Mouse (Mus musculus) liver, embryonic 14.5 days (tissue): ENCODE results near the gene Nphp3. TPM values are rescaled to one million over a fixed set of nuclear protein-coding genes. Genes with fewer than 3 reads are reported as not detected.

Source experiments
- ATAC-seq: fragments of 200-750 bp; cut with Nextera tagmentation; 2 replicates; pipeline ENCODE4 v1.8.0; 2017; ENCODE audit warnings: moderate number of reproducible peaks, mild to moderate bottlenecking, moderate library complexity; ENCODE audit not compliant: insufficient read depth
- DNase-seq, 3 experiments: peaks; one replicate each; pipeline ENCODE4 v3.0.0-alpha.2; 2012 to 2013; ENCODE audit warnings: low read depth in 3 of 3, low spot score in 3 of 3
- H3K27ac ChIP-seq: fragments of 300-500 bp; sonication (generic); 2 replicates; pipeline ENCODE4 v1.5.1; 2014; ENCODE audit warnings: moderate library complexity, mild to moderate bottlenecking, control low read depth, inconsistent platforms
- H3K27me3 ChIP-seq: fragments of 300-500 bp; sonication (generic); 2 replicates; pipeline ENCODE4 v1.6.1; 2014; ENCODE audit warnings: mild to moderate bottlenecking, low read length, moderate library complexity; ENCODE audit not compliant: control insufficient read depth, insufficient read depth
- H3K36me3 ChIP-seq: fragments of 300-500 bp; sonication (generic); replicated peaks from 2 replicates; pipeline ENCODE4 v1.6.1; 2014; ENCODE audit warnings: low read depth; ENCODE audit not compliant: control insufficient read depth, insufficient read depth
- H3K4me1 ChIP-seq, 2 experiments: fragments of 200-500 bp in 1 of 2; fragments of 300-500 bp in 1 of 2; sonication (generic) in 1 of 2; replicated peaks; 2 replicates each; pipeline ENCODE4 v1.6.1; 2012 to 2014; ENCODE audit warnings: antibody characterized with exemption in 1 of 2, inconsistent platforms in 1 of 2, low read length in 1 of 2; ENCODE audit not compliant: control insufficient read depth in 2 of 2, insufficient read depth in 2 of 2
- H3K4me2 ChIP-seq: fragments of 300-500 bp; sonication (generic); 2 replicates; pipeline ENCODE4 v1.6.1; 2014; ENCODE audit warnings: low read depth, mild to moderate bottlenecking, control low read depth, moderate library complexity
- H3K4me3 ChIP-seq, 2 experiments: fragments of 200-500 bp in 1 of 2; fragments of 300-500 bp in 1 of 2; sonication (generic) in 1 of 2; 2 replicates each; pipeline ENCODE4 v1.5.1; 2012 to 2014; ENCODE audit warnings: low read depth in 2 of 2, low read length in 2 of 2, mild to moderate bottlenecking in 2 of 2, control low read depth in 1 of 2, inconsistent platforms in 1 of 2, moderate library complexity in 1 of 2; ENCODE audit not compliant: insufficient read depth in 1 of 2
- H3K9ac ChIP-seq: fragments of 300-500 bp; sonication (generic); replicated peaks from 2 replicates; pipeline ENCODE4 v1.6.1; 2014; ENCODE audit warnings: mild to moderate bottlenecking, control low read depth, moderate library complexity
- H3K9me3 ChIP-seq: fragments of 300-500 bp; sonication (generic); 2 replicates; pipeline ENCODE4 v1.6.1; 2016; ENCODE audit warnings: low read length, mixed read lengths; ENCODE audit not compliant: control insufficient read depth
- CTCF ChIP-seq: IDR thresholded peaks from 2 replicates; pipeline ENCODE4 v1.5.1; 2016; ENCODE audit warnings: antibody characterized with exemption, low read depth, control low read depth
- EP300 ChIP-seq: IDR thresholded peaks from 2 replicates; pipeline ENCODE4 v1.6.1; 2016; ENCODE audit warnings: antibody characterized with exemption, low read depth
- WGBS: fragments of 180-500 bp; shearing (Covaris S2); extraction: QIAGEN DNeasy Blood & Tissue Kit; methylation state at CpG from one replicate; pipeline ENCODE4 v1.1.7; 2014; ENCODE audit not compliant: insufficient replicate concordance; 5-methylcytosine and 5-hydroxymethylcytosine counted together
- polyA plus RNA-seq, 2 experiments: library from polyadenylated mRNA; depleted of rRNA in 1 of 2; stranded (reverse) in 1 of 2; unstranded in 1 of 2; fragments of >200 nt; fragmentation: Nextera tagmentation in 1 of 2; extraction: Ambion mirVana in 1 of 2; gene quantifications; 2 replicates each; pipeline versions ENCODE4 v1.2.1 to v1.2.3; 2012 to 2014

Nphp3 gene
- polyA plus RNA-seq, 2 experiments: 0.74 to 2.7 TPM

DNA sequence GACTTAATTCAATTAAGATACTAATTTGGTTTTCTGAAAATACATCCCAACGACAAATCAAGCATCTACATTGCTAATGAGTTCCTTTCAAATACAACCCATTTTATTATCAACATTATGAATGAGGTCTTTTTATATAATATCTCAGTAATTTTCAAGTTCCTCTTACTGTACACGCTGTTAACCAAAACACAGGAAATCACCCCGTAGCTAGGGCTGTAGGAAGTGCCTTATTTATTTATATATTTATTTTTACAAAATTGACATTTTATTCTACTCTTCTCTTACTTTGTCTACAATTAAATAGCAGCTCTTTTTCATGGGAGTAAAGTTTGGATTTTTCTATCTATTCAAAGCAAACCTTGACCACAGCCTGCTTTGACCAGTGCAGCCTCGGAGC is 37.4 kb downstream of the Nphp3 start:
- no peak overlapping the region for H3K4me2 ChIP-seq
- WGBS: 35% methylated on average over 4 of the region's 4 CpGs
- no peaks in the 10 kb centered on the region for H3K9me3 ChIP-seq
- no peak overlapping the region for H3K4me3 ChIP-seq
- no peak overlapping the region for H3K27ac ChIP-seq
- H3K36me3 ChIP-seq: no peaks in the 10 kb centered on the region
- ATAC-seq: no peak
- peaks cover 0 to 3% of the 10 kb centered on the region in 2 experiments; a peak in 2 of 4 replicates for H3K4me1 ChIP-seq
- TF ChIP-seq EP300: no peak
- no peaks in the 10 kb centered on the region for H3K27me3 ChIP-seq
- DNase-seq: no peak
- no peak overlapping the region for H3K9ac ChIP-seq

DNA sequence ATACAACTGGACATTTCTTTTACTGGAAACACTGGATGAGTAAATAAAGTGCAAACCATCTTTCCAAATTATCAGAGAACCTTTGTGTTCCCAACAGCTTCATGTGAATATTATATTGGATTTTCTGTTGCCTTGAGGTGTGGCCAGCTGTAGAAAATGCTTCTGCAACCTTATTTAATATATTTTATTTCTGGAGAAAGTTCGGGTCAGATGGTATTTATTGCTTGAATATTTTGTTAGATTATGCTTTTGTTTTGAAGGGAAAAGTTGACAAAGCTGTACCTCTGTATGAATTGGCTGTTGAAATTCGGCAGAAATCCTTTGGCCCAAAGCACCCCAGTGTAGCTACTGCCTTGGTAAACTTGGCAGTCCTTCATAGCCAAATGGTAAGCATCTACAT is 38.0 kb downstream of the Nphp3 start, which contains the start of gene Gm28305:
Gene Gm28305 (plus strand): TSS at position 301 of the 400 bp plus-strand sequence.
- Histone ChIP-seq H3K27me3 (no peaks in the 10 kb centered on the region), H3K36me3 (no peaks in the 10 kb centered on the region), H3K9ac (no peak within 1 kb of the TSS), H3K4me1 (no peaks in the 10 kb centered on the region), H3K9me3 (no peaks in the 10 kb centered on the region), H3K4me2 (no peak within 1 kb of the TSS), H3K27ac (no peak within 1 kb of the TSS), H3K4me3 (no peak within 1 kb of the TSS)
- 43% methylated on average over 2 of the region's 2 CpGs for WGBS
- no peak for ATAC-seq
- TF ChIP-seq EP300 (no peak), CTCF (no peak)
- no peak for DNase-seq

DNA sequence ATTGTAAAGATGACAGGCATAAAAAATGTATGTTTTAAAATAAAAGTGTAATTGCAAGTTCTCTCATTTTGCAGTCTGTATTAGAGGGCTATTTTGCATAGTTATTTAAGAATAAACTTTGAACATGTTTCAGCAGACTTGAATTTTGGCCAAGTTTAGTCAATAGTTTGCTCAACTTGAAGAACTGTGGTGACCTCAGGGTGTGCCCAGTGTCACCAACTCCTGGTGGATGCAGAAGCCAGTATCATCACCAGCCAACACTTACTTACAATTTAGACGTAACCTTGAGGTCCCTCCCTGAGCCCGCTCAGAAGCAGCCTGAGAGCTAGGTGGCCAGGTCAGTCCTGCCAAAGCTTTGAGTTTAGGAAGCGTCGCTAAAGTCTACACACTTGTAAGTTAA is 41.3 kb downstream of the Nphp3 start:
- Histone ChIP-seq H3K9ac (no peak overlapping the region), H3K4me3 (no peak overlapping the region), H3K9me3 (no peaks in the 10 kb centered on the region), H3K27me3 (no peaks in the 10 kb centered on the region), H3K4me2 (no peak overlapping the region), H3K4me1 (no peaks in the 10 kb centered on the region), H3K27ac (no peak overlapping the region), H3K36me3 (no peaks in the 10 kb centered on the region; the same call in none of the 2 replicates)
- ATAC-seq (no peak), DNase-seq (no peak)
- WGBS: 74% methylated on average over 4 of the region's 4 CpGs
- TF ChIP-seq EP300 (no peak), CTCF (no peak)

DNA sequence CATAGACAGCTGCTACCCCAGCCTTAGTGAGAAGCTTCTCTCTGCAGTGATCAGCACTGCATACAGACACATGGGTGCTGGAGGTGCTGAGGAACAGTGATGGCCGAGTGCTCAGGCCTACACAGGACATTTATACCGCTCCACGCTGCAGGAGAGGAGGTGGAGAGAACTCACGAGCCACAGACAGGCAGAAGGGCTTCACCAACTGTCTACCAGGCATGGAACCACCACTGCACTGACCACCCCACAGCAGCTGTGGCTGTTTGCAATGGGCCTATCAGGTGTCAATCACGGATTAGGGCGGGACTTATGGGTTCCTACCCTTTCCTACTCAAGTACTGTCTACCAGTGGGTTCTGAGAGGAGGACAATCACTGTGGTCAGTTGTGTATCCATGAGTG is 48.7 kb downstream of the Nphp3 start:
- ATAC-seq (no peak), DNase-seq (no peak)
- Histone ChIP-seq H3K4me2 (no peak overlapping the region), H3K4me3 (no peak overlapping the region), H3K9me3 (no peaks in the 10 kb centered on the region), H3K27ac (no peak overlapping the region), H3K36me3 (peaks cover 11% of the 10 kb centered on the region), H3K27me3 (no peaks in the 10 kb centered on the region), H3K4me1 (no peaks in the 10 kb centered on the region), H3K9ac (no peak overlapping the region)
- 72% methylated on average over 6 of the region's 6 CpGs for WGBS
- TF ChIP-seq EP300 (no peak), CTCF (no peak)

DNA sequence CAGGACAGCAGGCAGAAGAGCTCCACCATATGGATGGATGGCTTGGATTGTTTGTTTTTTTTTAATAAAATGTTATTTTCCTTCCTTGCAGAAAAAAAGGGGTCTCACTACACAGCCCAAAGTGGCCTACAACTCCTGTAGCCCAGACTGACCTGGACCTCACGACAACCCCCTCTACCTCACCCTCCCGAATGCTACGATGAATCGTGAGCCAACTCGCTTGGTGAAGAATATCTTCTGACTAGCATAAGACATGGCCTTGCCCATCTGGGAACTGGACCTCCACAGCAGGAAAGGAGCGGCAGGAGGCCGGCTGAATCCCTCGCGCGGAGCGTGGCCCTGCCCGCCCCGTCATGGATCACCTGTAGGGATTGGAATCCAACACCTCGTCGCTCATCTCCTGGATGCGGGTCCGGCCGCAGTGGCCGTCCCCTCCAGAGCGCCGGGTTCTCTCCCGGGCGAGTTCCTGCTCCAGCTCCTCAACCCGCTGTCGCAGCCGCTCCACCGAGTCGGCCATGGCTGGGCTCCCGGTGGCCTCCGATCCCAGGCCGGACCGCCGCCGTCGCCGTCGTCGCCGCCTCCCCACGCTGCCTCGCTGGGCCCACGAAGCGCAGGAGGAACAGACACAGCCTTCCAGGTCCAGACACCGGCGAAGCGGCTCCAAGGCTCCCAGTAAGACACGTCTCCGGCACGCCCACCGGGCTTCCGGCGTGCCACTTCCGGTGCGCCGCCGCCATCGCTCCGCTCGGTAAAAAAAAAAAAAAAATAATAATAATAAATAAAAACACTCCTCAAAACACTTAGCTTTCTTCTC is 60.3 kb downstream of the Nphp3 start, which contains the start of gene Uba5:
Gene Uba5 (minus strand): TSS at position 705 of the 814 bp plus-strand sequence.
- Histone ChIP-seq H3K27ac (no peak within 1 kb of the TSS; the same call in 1 of the 2 replicates), H3K27me3 (no peaks in the 10 kb centered on the region), H3K4me1 (peaks cover 7 to 9% of the 10 kb centered on the region in 2 experiments; a peak in 3 of 4 replicates), H3K4me2 (peak within 1 kb of the TSS; percentile 79), H3K9ac (peak within 1 kb of the TSS; percentile 84), H3K4me3 (peak within 1 kb of the TSS; percentile 99), H3K9me3 (no peaks in the 10 kb centered on the region), H3K36me3 (no peaks in the 10 kb centered on the region)
- DNase-seq (peak in 2 of 3 experiments; percentile 57 to 60), ATAC-seq (peak; percentile 75)
- under 1% methylated on average over 57 of the region's 59 CpGs for WGBS
- TF ChIP-seq EP300: no peak
- TF ChIP-seq CTCF: no peak
